Mouse (Mus musculus): ENCODE data around the gene Cdh4. TPM values are rescaled to one million over a fixed set of nuclear protein-coding genes. Genes with fewer than 3 reads are reported as not detected.

Cdh4 gene
- polyA plus RNA-seq, 1 experiment = 3.1 TPM

DNA sequence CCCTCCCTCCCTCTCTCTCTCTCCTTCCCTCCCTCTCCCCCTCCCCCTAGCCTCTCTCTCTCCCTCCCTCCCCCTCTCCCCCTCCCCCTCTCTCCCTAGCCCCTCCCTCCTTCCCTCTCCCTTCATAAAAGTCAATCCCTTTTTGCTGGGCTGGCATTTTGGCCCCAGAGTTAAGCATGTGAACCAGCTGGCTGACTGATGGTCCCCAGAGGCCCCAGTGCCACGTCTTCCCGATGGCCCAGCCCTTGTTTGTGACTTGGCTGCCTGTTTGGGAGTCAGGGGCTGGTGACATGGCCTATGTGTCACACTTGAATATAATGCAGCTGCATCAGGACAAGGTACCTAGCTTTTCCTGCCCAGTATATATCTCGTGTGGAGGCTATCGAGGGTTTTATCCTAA is 96.3 kb downstream of the Cdh4 start:
- DNase-seq (ENCODE audit: low spot score) = no peak

DNA sequence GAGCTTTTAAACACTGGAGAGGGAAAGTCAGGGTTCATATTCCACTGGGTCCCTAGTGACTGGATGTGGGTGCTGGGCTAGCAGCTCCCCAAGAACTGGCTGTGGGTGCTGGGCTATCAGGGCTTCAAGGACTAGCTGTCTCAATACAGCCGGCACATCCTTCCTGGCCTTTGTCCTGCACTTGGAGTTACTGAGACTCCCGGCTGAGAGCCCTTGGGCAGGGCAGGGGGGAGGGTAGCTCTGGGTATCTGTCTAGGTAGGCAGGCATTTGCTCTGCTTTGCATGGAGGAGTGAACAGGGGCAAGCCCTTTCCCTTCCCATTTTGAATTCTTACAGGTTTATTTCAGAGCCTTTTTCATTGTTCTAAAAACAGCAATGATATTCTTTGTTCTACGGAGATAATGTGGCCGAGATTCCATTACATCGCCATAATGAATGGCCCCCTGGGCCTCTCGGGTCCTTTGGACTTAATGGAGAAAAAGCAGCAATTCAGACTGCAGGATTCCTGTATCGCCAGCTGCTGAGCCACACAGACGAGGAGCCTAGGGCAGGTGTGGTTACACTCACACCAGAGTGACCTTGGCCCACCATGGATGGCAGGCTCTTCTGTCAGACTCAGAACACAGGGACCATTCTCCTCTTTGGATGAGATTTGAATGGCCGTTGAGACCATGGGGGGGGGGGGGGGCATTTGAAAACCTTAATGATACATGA is 97.5 kb downstream of the Cdh4 start:
- no peak for DNase-seq (ENCODE audit: low spot score)

DNA sequence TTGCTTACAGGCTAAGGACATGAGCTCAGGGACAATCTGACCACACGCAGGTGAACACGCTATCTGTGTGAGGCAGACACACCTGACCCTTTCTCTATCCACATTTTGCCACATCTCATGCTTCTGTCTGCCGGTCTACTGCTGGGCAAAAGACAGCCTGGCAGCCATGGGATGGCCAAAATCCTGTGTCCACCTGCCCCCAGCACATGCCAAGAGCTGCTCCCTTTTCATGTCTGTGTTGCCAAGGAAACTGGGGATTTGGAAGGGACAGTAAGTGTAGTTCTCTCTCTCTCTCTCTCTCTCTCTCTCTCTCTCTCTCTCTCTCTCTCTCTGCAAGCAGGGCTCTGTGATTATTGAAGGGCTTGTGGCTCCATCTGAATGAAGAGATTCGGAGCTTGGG is 98.9 kb downstream of the Cdh4 start:
- no peak for DNase-seq (ENCODE audit: low spot score)

GRCm38 (mm10) chr2:179547627-179548026 is 105.4 kb downstream of the Cdh4 start:
- DNase-seq (ENCODE audit: low spot score) = no peak

DNA sequence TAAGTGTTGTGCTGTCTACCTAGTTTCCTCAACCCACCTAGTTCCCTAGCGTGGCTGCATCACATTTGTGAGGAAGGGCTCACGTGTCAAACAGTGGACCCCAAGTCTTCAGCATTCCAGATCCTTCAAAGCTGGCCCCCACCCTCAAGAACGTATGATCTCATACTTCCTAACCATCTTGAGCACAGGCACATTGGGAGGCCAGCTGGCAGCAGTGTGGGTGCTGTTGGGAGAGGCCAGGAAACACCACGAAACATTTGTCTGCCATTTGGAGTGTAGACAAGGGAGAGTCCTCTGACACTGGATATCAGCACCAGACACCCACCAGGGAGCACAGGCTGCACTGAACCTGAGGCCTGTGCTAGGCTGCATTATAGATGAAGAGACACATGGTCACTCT is 113.7 kb downstream of the Cdh4 start:
- DNase-seq (ENCODE audit: low spot score) = no peak

DNA sequence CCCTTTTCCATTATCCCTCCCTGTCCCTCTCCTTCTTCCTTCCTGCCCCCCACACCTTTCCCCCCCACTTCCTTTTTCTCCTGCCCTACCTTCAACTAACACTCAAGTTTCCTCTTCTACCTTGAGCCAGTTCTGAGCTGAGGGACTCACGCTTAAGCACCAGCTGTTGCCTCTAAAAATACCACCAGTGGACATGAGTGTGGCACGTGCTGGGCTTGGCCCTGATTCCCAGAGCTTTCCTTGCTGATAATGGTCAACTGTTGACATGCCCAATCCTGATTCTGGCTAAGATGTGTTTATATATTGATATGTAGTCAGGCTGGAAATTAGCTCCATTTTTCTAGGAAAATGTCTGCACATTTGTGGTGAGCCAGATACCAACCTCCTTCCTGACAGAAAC is 120.1 kb downstream of the Cdh4 start:
- no peak for DNase-seq (ENCODE audit: low spot score)

GRCm38 (mm10) chr2:179565611-179566010 is 123.4 kb downstream of the Cdh4 start:
- DNase-seq (ENCODE audit: low spot score) = no peak

GRCm38 (mm10) chr2:179567886-179568285 is 125.7 kb downstream of the Cdh4 start:
- DNase-seq (ENCODE audit: low spot score) = no peak

DNA sequence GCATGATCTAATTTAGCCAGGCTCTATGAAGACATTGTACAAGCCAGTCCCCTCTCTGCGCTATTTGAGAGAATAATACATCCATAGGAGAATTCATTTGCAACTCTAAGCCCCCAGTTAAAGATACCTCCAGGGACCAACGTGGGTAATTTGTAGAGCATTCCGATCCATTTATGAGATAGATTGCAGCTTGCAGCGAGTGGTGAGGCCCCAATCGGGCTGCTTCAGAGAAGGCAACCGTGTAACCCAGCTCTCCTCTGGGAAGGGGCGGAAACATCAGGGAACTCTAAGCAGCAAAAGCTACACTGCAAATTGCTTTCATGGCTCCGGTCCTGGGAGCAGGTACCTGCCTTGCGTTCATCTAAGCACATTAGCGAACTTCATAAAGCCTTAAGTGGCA is 126.9 kb downstream of the Cdh4 start:
- DNase-seq (ENCODE audit: low spot score) = no peak

DNA sequence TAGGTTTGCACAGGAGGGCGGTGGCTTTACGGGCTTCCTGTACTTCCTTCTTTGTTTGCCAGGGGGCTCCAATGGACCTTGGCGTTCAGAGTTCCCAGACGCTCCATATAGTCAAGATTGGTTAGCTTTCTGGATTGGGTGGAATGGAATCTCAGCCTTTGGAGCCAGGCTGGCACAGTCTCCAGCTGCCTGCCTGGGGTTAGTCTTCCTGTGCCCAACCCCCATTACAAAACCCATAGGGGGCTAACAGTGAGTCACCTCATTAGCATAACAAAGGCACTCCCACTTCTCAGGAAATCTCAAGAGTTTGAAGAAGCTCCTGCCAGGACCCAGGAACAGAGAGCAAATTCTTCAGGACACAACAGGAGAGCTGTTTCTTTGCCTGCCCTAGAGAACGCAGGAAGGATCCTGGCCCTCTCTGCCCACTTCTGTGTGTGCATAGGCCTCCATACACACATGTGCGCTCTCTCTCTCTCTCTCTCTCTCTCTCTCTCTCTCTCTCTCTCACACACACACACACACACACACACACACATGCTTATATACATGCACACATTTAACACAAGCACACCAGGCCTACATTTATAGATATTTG is 129.0 kb downstream of the Cdh4 start:
- DNase-seq (ENCODE audit: low spot score) = no peak

DNA sequence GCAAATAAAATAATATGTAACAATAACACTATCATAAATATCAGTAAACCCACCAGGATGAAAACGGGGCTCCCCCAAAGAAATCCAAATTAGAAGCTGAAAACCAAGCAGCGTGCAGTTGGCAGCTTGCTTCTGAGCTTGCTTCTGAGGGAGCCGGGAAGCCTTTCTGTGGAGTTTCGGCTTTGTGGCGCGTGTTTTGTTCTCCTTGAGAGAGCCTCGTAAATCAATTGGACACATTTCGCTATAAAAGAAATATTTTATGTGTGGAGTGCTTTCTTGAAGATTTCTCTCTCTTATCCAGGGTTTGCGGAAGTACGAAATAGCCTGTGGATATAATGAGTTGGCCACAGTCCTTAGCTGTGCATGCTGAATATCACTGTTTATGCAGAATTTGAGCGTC is 131.1 kb downstream of the Cdh4 start:
- no peak for DNase-seq (ENCODE audit: low spot score)

- no peak for DNase-seq (ENCODE audit: low spot score)
Measured at GRCm38 (mm10) chr2:179573786-179574185, 131.6 kb downstream of the Cdh4 start.

DNA sequence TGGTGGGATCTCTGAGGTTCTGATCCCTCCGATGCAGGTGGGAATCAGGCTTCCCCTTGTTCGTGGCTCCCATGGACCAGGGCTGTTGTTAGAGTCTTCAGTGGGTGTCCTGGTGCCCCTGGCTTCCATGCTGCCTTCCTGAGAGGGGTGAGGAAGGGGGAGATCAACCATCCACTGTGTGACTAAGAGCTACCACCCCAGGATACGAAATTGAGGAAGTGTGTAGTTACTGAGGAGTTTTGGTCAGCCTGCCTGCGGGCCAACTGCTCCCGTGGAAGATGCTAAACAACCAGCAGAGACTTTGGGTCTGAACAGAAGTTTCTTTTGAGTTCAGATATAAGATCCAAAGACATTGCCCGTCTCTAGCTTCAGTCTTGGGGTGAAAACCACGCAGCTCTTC is 133.4 kb downstream of the Cdh4 start:
- DNase-seq (ENCODE audit: low spot score) = no peak

- no peak for DNase-seq (ENCODE audit: low spot score)
Measured at GRCm38 (mm10) chr2:179576221-179576620, 134.0 kb downstream of the Cdh4 start.

GRCm38 (mm10) chr2:179578329-179578728 is 136.1 kb downstream of the Cdh4 start:
- no peak for DNase-seq (ENCODE audit: low spot score)

DNA sequence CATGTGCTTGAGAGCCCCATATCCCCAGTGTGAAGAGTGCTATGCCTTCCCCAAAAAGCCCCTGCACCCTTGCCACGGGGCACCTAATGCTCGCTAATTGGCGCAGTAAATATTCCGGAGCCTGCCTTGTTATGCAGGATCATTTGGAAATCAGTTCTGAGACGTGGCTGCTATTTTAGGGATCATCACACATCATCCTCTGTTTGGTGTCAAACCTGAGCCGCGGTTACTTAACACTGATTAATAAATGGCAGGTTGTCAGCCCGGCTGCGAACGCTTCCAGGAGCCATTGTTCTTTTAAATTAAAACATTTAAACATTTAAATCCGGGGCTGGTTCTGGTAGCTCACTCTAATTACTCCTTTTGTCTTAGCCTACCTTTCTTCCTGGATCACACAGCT is 136.6 kb downstream of the Cdh4 start:
- no peak for DNase-seq (ENCODE audit: low spot score)

- no peak for DNase-seq (ENCODE audit: low spot score)
Measured at GRCm38 (mm10) chr2:179580415-179580814, 138.2 kb downstream of the Cdh4 start.

GRCm38 (mm10) chr2:179581058-179581457 is 138.8 kb downstream of the Cdh4 start:
- DNase-seq (ENCODE audit: low spot score) = no peak

DNA sequence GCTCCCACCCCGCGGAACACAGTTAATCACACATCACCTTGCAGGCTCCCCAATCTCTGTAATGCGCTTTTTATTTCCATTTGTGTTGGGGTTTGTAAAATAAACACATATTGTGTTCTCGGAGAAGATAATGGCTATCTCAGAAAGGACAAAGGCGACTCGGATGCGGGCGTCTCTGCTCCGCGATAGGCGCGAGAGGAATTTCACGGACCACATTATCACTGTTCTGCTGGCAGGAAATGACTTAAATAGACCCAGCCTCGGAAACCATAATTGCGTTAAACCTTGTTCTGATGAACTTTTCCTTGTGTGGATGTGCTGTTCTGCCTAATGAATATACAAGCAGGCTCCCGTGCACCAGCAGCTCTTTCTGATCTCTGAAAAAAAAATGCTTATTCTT is 140.7 kb downstream of the Cdh4 start:
- DNase-seq (ENCODE audit: low spot score) = no peak

GRCm38 (mm10) chr2:179584672-179585071 is 142.4 kb downstream of the Cdh4 start:
- no peak for DNase-seq (ENCODE audit: low spot score)

DNA sequence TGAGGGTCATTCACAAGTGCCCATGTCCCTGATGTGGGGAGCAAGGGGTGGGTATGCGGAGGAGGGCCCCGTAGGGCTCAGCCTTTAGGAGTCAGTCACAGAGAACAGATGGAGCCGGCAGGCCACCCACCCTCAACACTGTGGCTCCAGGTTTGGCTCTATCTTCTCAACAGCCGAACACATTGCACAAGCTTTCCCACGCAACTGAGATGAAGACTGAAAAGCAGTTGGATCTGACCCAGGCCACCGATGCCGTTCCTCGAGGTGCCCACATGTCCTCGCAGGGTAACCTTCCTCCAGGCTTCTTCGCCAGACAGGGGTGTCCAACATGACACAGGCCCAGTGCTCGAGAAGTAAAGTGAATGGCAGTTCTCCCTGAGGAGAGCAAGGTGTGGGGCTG is 144.2 kb downstream of the Cdh4 start:
- DNase-seq (ENCODE audit: low spot score) = no peak

GRCm38 (mm10) chr2:179587069-179587468 is 144.8 kb downstream of the Cdh4 start:
- no peak for DNase-seq (ENCODE audit: low spot score)

GRCm38 (mm10) chr2:179591661-179592060 is 149.4 kb downstream of the Cdh4 start:
- no peak for DNase-seq (ENCODE audit: low spot score)

GRCm38 (mm10) chr2:179595013-179595412 is 152.8 kb downstream of the Cdh4 start:
- DNase-seq (ENCODE audit: low spot score) = no peak
